Mouse (Mus musculus): ENCODE measurements around the gene Aadacl2.

DNA sequence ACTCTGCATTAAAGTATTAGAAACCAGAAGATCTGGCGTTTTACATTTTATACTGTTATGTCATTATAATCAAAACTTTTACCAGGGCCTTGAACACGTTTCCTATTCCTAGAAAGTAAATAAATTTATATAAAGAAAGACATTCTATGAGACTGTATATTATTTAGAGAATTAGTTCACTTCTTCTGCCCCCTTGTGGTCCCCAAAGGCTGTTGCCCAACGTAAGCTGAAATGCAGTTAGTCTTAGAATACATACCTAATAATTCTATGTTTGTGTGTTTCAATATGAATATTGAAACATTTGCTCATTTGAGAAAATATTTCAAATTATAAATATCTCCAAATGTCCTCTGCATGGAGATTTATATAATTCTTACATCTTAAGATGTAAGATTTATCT, 49.9 kb downstream of the Aadacl2 start:
- TF ChIP-seq POLR2A (IDR thresholded peaks at IDR 0.05; ENCODE audit: insufficient read depth, low read depth, low read length) (no peak), CTCF (IDR thresholded peaks at IDR 0.05; ENCODE audit: insufficient read depth, low read depth, low read length) (no peak)
